Mouse (Mus musculus): Measurements from ENCODE around the gene Tarbp1. TPM values are rescaled to one million over a fixed set of nuclear protein-coding genes. Genes with fewer than 3 reads are reported as not detected.

Gene Tarbp1
- total and polyA plus RNA-seq, 2 experiments from 2014 or later, result 0.92 to 7.3 TPM

DNA sequence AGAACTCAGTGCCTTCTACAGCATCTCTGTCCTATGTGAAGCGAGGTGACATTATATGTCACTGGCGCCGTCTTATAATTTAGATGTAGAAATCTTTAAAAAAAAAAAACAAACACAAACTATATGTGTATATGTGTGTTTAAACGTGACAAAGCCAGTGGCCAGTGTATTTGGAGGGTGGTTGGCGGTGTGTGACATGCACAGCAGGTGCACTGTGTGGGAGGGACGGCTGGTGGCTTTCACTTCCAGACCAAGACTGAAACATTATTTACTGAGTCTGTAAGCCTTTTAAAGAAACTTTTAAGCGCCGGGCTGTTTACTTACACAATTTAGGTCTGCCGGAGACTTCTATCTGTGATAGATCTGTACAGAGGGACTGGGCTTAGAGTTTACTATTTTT is 79.5 kb downstream of the Tarbp1 start:
- Histone ChIP-seq H3K9me3 (replicated peaks; ENCODE audit: control insufficient read depth, low read length) (no peaks in the 10 kb centered on the region), H3K4me3 (ENCODE audit: low read depth, low read length) (no peak overlapping the region), H3K27ac (ENCODE audit: low read depth) (no peak overlapping the region), H3K36me3 (replicated peaks; ENCODE audit: control insufficient read depth, insufficient read depth, low read length) (no peaks in the 10 kb centered on the region), H3K4me2 (ENCODE audit: low read depth, low read length) (no peak overlapping the region), H3K9ac (replicated peaks; ENCODE audit: low read depth, low read length) (no peak overlapping the region), H3K4me1 (ENCODE audit: control insufficient read depth, insufficient read depth) (no peaks in the 10 kb centered on the region), H3K27me3 (ENCODE audit: control insufficient read depth, insufficient read depth, low read length) (no peaks in the 10 kb centered on the region)
- ATAC-seq (ENCODE audit: insufficient read depth, low read depth) (no peak), DNase-seq (ENCODE audit: low spot score) (no peak)
- 79% methylated on average over 9 of the region's 9 CpGs for WGBS
- TF ChIP-seq CTCF (IDR thresholded peaks at IDR 0.05; ENCODE audit: low read depth), result no peak
- TF ChIP-seq EP300 (IDR thresholded peaks at IDR 0.05; ENCODE audit: low read depth), result no peak

DNA sequence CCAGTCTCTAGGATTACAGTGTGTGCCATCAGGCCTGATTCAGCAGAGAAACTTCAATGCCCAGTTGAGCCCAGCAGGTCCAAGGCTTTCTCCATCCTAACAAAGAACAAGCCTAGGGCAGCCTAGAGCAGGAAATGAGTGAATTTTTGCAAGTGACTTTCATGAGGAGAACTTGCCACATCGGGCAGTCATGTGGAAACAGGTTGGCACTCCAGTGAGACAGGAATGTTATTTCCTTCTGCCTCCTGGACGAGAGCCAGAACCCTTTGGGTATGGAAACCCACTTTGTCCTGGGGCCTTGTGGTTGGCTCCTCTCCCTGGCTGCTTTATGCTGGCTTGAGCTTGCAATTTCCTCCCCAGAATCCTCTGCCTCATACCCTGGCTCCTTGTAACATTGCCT is 83.3 kb downstream of the Tarbp1 start:
- no peak overlapping the region for H3K4me3 ChIP-seq (ENCODE audit: low read depth, low read length)
- no peaks in the 10 kb centered on the region for H3K36me3 ChIP-seq (replicated peaks; ENCODE audit: control insufficient read depth, insufficient read depth, low read length)
- H3K4me2 ChIP-seq (ENCODE audit: low read depth, low read length), result no peak overlapping the region
- TF ChIP-seq CTCF (IDR thresholded peaks at IDR 0.05; ENCODE audit: low read depth) (no peak), EP300 (IDR thresholded peaks at IDR 0.05; ENCODE audit: low read depth) (no peak)
- 31% methylated on average over 2 of the region's 2 CpGs for WGBS
- no peak overlapping the region for H3K9ac ChIP-seq (replicated peaks; ENCODE audit: low read depth, low read length)
- no peak overlapping the region for H3K27ac ChIP-seq (ENCODE audit: low read depth)
- no peak for ATAC-seq (ENCODE audit: insufficient read depth, low read depth)
- DNase-seq (ENCODE audit: low spot score), result no peak
- H3K4me1 ChIP-seq (ENCODE audit: control insufficient read depth, insufficient read depth), result no peaks in the 10 kb centered on the region
- no peaks in the 10 kb centered on the region for H3K27me3 ChIP-seq (ENCODE audit: control insufficient read depth, insufficient read depth, low read length)
- no peaks in the 10 kb centered on the region for H3K9me3 ChIP-seq (replicated peaks; ENCODE audit: control insufficient read depth, low read length)

DNA sequence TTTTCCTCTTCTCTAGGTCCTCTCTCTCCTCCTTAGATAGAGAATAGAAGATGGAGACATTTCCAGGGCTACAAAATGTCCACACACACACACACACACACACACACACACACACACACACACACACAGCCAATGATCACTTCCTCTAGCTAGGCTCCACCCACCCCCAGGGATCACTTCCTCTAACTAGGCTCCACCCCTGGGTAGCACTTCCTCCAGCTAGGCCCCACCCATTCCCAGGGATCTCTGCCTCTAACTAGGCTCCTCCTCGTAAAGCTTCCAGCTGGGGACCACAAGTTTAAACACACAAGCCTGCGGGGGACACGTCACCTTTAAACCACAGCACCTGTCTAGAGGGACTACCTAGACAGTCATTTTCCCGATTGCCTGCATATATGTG is 87.3 kb downstream of the Tarbp1 start:
- no peaks in the 10 kb centered on the region for H3K4me1 ChIP-seq (ENCODE audit: control insufficient read depth, insufficient read depth)
- TF ChIP-seq EP300 (IDR thresholded peaks at IDR 0.05; ENCODE audit: low read depth) (no peak), CTCF (IDR thresholded peaks at IDR 0.05; ENCODE audit: low read depth) (no peak)

DNA sequence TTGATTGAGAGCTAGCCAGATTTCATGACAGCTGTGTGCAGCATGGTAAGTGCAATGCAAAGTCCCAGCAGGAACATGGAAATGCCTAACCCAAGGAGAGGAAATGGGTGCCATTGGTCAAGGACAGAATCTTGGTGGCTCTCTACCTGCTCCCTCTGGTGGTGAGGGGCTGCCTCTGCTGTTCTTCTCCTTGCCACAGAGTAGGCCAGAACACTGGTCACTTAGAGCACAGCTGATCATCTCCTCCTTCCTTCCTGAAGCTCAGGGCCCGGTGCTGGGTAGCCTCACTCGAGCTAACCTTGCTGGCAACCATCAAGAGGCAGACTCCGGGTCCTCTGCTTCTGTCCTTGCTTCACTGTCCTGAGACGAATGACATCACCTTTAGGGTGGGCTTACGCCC is 92.1 kb downstream of the Tarbp1 start:
- no peak for DNase-seq (ENCODE audit: low spot score)
- 49% methylated on average over 5 of the region's 5 CpGs for WGBS
- TF ChIP-seq EP300 (IDR thresholded peaks at IDR 0.05; ENCODE audit: low read depth) (no peak), CTCF (IDR thresholded peaks at IDR 0.05; ENCODE audit: low read depth) (peak; percentile 54)

More for the DNA sequence above, 87.3 kb downstream of the Tarbp1 start:
- DNase-seq (ENCODE audit: low spot score) (no peak), ATAC-seq (ENCODE audit: insufficient read depth, low read depth) (no peak)
- H3K9ac ChIP-seq (replicated peaks; ENCODE audit: low read depth, low read length), result no peak overlapping the region
- no peaks in the 10 kb centered on the region for H3K27me3 ChIP-seq (ENCODE audit: control insufficient read depth, insufficient read depth, low read length)
- H3K27ac ChIP-seq (ENCODE audit: low read depth), result no peak overlapping the region
- WGBS, result 90% methylated on average over 4 of the region's 4 CpGs
- H3K4me2 ChIP-seq (ENCODE audit: low read depth, low read length), result no peak overlapping the region
- no peak overlapping the region for H3K4me3 ChIP-seq (ENCODE audit: low read depth, low read length)
- no peaks in the 10 kb centered on the region for H3K36me3 ChIP-seq (replicated peaks; ENCODE audit: control insufficient read depth, insufficient read depth, low read length)
- no peaks in the 10 kb centered on the region for H3K9me3 ChIP-seq (replicated peaks; ENCODE audit: control insufficient read depth, low read length)

DNA sequence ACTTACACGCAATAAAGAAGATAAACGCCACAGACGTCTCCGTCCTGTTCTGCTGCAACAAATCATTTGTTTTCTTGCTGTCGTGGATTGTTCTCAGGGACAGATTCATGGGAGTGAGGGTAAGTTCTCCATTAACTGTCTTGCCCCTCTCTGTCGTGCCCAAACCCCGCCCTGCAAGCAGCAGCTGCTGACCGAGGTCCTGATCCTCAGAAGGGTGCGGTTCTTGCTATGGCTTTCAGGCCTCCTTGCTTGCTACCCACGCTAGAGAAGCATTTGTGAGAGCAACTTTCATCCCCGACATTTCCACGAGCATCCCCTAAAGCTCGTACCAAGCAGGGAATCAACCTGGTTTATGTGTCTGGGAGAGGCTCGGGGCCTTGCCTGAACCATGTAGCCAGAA is 92.6 kb downstream of the Tarbp1 start:
- no peak overlapping the region for H3K4me2 ChIP-seq (ENCODE audit: low read depth, low read length)
- 28% methylated on average over 14 of the region's 14 CpGs for WGBS
- TF ChIP-seq EP300 (IDR thresholded peaks at IDR 0.05; ENCODE audit: low read depth), result no peak
- H3K9ac ChIP-seq (replicated peaks; ENCODE audit: low read depth, low read length), result no peak overlapping the region
- no peaks in the 10 kb centered on the region for H3K9me3 ChIP-seq (replicated peaks; ENCODE audit: control insufficient read depth, low read length)
- no peaks in the 10 kb centered on the region for H3K27me3 ChIP-seq (ENCODE audit: control insufficient read depth, insufficient read depth, low read length)
- ATAC-seq (ENCODE audit: insufficient read depth, low read depth) (no peak), DNase-seq (ENCODE audit: low spot score) (no peak)
- H3K4me3 ChIP-seq (ENCODE audit: low read depth, low read length), result no peak overlapping the region
- no peaks in the 10 kb centered on the region for H3K4me1 ChIP-seq (ENCODE audit: control insufficient read depth, insufficient read depth)
- no peaks in the 10 kb centered on the region for H3K36me3 ChIP-seq (replicated peaks; ENCODE audit: control insufficient read depth, insufficient read depth, low read length)
- H3K27ac ChIP-seq (ENCODE audit: low read depth), result no peak overlapping the region

More for the DNA sequence above, 92.1 kb downstream of the Tarbp1 start:
- Histone ChIP-seq H3K4me2 (ENCODE audit: low read depth, low read length) (no peak overlapping the region), H3K9me3 (replicated peaks; ENCODE audit: control insufficient read depth, low read length) (no peaks in the 10 kb centered on the region), H3K27ac (ENCODE audit: low read depth) (no peak overlapping the region), H3K9ac (replicated peaks; ENCODE audit: low read depth, low read length) (no peak overlapping the region), H3K4me3 (ENCODE audit: low read depth, low read length) (no peak overlapping the region), H3K27me3 (ENCODE audit: control insufficient read depth, insufficient read depth, low read length) (no peaks in the 10 kb centered on the region), H3K4me1 (ENCODE audit: control insufficient read depth, insufficient read depth) (no peaks in the 10 kb centered on the region), H3K36me3 (replicated peaks; ENCODE audit: control insufficient read depth, insufficient read depth, low read length) (no peaks in the 10 kb centered on the region)
- ATAC-seq (ENCODE audit: insufficient read depth, low read depth), result no peak

DNA sequence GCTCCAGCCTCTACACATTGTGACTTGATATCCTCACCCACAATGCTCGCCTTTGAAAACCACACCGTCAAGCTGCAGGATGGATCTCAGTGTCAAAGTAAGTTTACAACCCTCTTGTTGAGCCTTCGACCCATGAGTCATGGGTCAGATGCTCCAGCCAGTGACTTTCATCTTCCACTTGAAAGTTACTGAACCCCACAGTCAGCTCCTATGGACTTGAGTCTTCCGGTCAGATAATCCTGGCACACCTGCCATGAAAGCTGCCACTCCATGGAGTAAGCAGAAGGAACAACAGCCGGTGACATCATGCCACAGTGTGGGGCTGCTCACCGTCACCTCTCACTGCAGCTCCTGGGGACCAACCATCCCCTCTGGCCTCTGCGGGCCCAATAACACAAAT is 93.6 kb downstream of the Tarbp1 start:
- H3K4me1 ChIP-seq (ENCODE audit: control insufficient read depth, insufficient read depth), result no peaks in the 10 kb centered on the region
- no peaks in the 10 kb centered on the region for H3K9me3 ChIP-seq (replicated peaks; ENCODE audit: control insufficient read depth, low read length)
- H3K4me2 ChIP-seq (ENCODE audit: low read depth, low read length), result no peak overlapping the region
- H3K27ac ChIP-seq (ENCODE audit: low read depth), result no peak overlapping the region
- no peak overlapping the region for H3K4me3 ChIP-seq (ENCODE audit: low read depth, low read length)
- no peak for DNase-seq (ENCODE audit: low spot score)
- TF ChIP-seq EP300 (IDR thresholded peaks at IDR 0.05; ENCODE audit: low read depth) (no peak), CTCF (IDR thresholded peaks at IDR 0.05; ENCODE audit: low read depth) (no peak)
- H3K9ac ChIP-seq (replicated peaks; ENCODE audit: low read depth, low read length), result no peak overlapping the region
- no peaks in the 10 kb centered on the region for H3K36me3 ChIP-seq (replicated peaks; ENCODE audit: control insufficient read depth, insufficient read depth, low read length)
- 79% methylated on average over 7 of the region's 7 CpGs for WGBS
- H3K27me3 ChIP-seq (ENCODE audit: control insufficient read depth, insufficient read depth, low read length), result no peaks in the 10 kb centered on the region
- ATAC-seq (ENCODE audit: insufficient read depth, low read depth), result no peak

Measured in heart, postnatal 0 days (tissue).